Mouse (Mus musculus) frontal cortex, postnatal 36 days (tissue): ENCODE data around the gene Cux2.

Experiments used
- DNase-seq, 2 experiments: peaks; one replicate each; pipeline ENCODE4 v3.0.0; 2022; ENCODE audit warnings: low spot score in 2 of 2

The Cux2 gene

GRCm38 (mm10) chr5:121836692-121837415 is 213.0 kb downstream of the Cux2 start:
- peak; percentile 78 to 81 for DNase-seq

- no peak for DNase-seq
Observed at GRCm38 (mm10) chr5:121835949-121836691, 213.8 kb downstream of the Cux2 start.

GRCm38 (mm10) chr5:121834991-121835747 is 214.7 kb downstream of the Cux2 start:
- no peak for DNase-seq

- no peak for DNase-seq
Observed at GRCm38 (mm10) chr5:121834241-121834606, 215.7 kb downstream of the Cux2 start.

- no peak for DNase-seq
Observed at GRCm38 (mm10) chr5:121833572-121834240, 216.2 kb downstream of the Cux2 start.

GRCm38 (mm10) chr5:121833159-121833558 is 216.7 kb downstream of the Cux2 start:
- no peak for DNase-seq

GRCm38 (mm10) chr5:121832376-121833155 is 217.3 kb downstream of the Cux2 start:
- DNase-seq, result no peak

GRCm38 (mm10) chr5:121831002-121831601 is 218.8 kb downstream of the Cux2 start:
- DNase-seq, result no peak

GRCm38 (mm10) chr5:121828491-121829432 is 221.1 kb downstream of the Cux2 start:
- no peak for DNase-seq

GRCm38 (mm10) chr5:121827876-121828275 is 222.0 kb downstream of the Cux2 start:
- DNase-seq, result no peak

- DNase-seq, result no peak
Observed at GRCm38 (mm10) chr5:121825606-121826005, 224.3 kb downstream of the Cux2 start.

GRCm38 (mm10) chr5:121824121-121824520 is 225.8 kb downstream of the Cux2 start:
- DNase-seq, result no peak

- no peak for DNase-seq
Observed at GRCm38 (mm10) chr5:121823668-121824067, 226.2 kb downstream of the Cux2 start.

GRCm38 (mm10) chr5:121822786-121823505 is 227.0 kb downstream of the Cux2 start:
- no peak for DNase-seq

- no peak for DNase-seq
Observed at GRCm38 (mm10) chr5:121821552-121821951, 228.3 kb downstream of the Cux2 start.

GRCm38 (mm10) chr5:121821116-121821515 is 228.8 kb downstream of the Cux2 start:
- no peak for DNase-seq

- DNase-seq, result no peak
Observed at GRCm38 (mm10) chr5:121820657-121821056, 229.2 kb downstream of the Cux2 start.

- DNase-seq, result no peak
Observed at GRCm38 (mm10) chr5:121820161-121820560, 229.7 kb downstream of the Cux2 start.

- DNase-seq, result no peak
Observed at GRCm38 (mm10) chr5:121819559-121819958, 230.3 kb downstream of the Cux2 start.
